Mouse (Mus musculus) E14TG2a.4 (cell line): ENCODE results near the gene Psmc1.

Experiments
- CTCF ChIP-seq: conservative IDR thresholded peaks from 2 replicates; pipeline ENCODE4 v1.5.1; 2014; ENCODE audit warnings: low read length
- NANOG ChIP-seq: IDR thresholded peaks from 2 replicates; pipeline ENCODE4 v1.6.1; 2014; ENCODE audit warnings: borderline replicate concordance, low read length, mixed read lengths
- POU5F1 ChIP-seq: IDR thresholded peaks from 2 replicates; pipeline ENCODE4 v1.6.1; 2014; ENCODE audit warnings: low read length, borderline replicate concordance

DNA sequence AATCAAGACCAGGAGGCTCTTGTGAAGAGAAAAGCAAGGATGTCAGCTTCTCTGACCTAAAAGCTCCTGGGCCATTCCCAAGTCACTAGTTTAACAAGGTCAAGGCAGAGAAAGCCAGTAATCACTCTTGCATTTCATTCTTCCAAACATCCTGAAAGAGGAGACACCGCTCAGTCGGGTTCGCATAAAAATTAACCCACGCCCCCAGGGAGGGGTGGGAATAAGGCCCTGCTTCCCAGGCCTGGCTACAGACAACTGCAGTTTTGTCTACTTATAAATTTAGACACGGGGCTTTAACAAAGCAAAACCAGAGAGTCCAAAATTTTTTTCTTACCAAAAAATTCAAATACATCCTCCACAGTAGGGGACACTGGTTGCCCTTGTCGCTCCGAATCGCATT lies 19.0 kb downstream of the Psmc1 start:
- TF ChIP-seq CTCF, result no peak
- no peak for TF ChIP-seq POU5F1
- TF ChIP-seq NANOG, result no peak
